Mouse (Mus musculus): ENCODE data around the gene Olfr25.

The Olfr25 gene

DNA sequence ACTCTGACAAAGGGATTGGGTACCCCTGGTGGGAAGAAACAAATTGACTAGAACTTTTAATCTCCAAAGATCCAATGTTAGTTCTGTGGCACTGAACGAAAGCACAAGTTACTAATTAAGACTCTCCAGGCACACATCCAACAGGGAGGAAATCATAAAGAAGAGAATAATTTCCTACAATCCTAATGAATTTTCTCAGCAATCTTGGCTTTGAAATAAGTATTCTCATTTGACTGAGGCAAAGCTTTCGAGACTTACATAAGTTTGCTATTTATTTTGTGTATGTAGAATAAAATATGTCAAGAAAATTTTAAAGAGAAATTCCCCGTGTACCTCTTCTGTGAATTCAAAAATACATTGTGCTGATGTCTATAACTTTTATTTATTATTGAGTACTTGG, at the start of gene Olfr25:
TSS of gene Olfr25 (plus strand) at position 301 of the 400 bp plus-strand sequence.
- no peak for DNase-seq

GRCm38 (mm10) chr9:38290807-38291206, 38.1 kb upstream of the Olfr25 start, which contains the start of gene Olfr896-ps1:
Olfr896-ps1 (plus strand) TSS chr9:38291107.
- DNase-seq, result no peak

DNA sequence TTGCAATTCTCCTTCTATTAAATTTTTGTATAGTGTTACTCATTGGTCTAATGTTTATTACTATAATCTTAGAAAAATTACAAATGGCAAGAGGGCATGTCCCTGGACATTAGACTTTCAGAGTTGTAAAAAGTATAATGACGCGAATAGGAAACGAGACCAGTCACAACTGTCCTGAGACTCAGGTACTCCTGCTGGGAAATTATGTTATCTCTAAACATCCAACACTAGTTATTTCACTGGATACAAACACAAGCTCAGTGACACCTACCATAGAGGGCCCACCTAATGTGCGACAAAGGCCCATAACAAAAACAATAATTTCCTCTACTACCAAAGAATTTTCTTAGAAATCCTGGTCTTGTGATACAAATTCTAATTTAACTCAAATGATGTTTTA, 19.3 kb downstream of the Olfr25 start, which contains the start of gene Olfr898:
TSS of gene Olfr898 (plus strand) at position 301 of the 400 bp plus-strand sequence.
- no peak for DNase-seq

- DNase-seq, result no peak
These were observed 37.7 kb downstream of the Olfr25 start, which contains the start of gene Olfr250 for GRCm38 (mm10) chr9:38366596-38366995. Olfr250 (plus strand) TSS chr9:38366896.

- DNase-seq, result no peak
These were observed 47.9 kb downstream of the Olfr25 start, which contains the start of gene Olfr251 for GRCm38 (mm10) chr9:38376786-38377185. Olfr251 (plus strand) TSS chr9:38377086.
